Mouse (Mus musculus): ENCODE measurements around the gene Gm49601. TPM values are rescaled to one million over a fixed set of nuclear protein-coding genes. Genes with fewer than 3 reads are reported as not detected.
A peak's percentile ranks its signal among the peaks of the same experiment; 100 is the strongest.

The Gm49601 gene
- polyA plus RNA-seq, 1 experiment: 112 TPM

- peak; percentile 75 for TF ChIP-seq POLR2A (IDR thresholded peaks at IDR 0.05; ENCODE audit: borderline replicate concordance, extremely low read depth, insufficient read depth, insufficient read length, poor library complexity, severe bottlenecking)
- TF ChIP-seq CTCF (IDR thresholded peaks at IDR 0.05; ENCODE audit: borderline replicate concordance, extremely low read depth, insufficient read depth, insufficient read length): no peak
- DNase-seq (ENCODE audit: low read depth): peak; percentile 68
Measured at GRCm38 (mm10) chr16:18629390-18630231, 3.4 kb upstream of the Gm49601 start, which contains the start of gene Sept5. Sept5 (minus strand) TSS chr16:18629954.

- no peak for DNase-seq (ENCODE audit: low read depth)
Measured at GRCm38 (mm10) chr16:18628948-18629340, 2.7 kb upstream of the Gm49601 start.

DNA sequence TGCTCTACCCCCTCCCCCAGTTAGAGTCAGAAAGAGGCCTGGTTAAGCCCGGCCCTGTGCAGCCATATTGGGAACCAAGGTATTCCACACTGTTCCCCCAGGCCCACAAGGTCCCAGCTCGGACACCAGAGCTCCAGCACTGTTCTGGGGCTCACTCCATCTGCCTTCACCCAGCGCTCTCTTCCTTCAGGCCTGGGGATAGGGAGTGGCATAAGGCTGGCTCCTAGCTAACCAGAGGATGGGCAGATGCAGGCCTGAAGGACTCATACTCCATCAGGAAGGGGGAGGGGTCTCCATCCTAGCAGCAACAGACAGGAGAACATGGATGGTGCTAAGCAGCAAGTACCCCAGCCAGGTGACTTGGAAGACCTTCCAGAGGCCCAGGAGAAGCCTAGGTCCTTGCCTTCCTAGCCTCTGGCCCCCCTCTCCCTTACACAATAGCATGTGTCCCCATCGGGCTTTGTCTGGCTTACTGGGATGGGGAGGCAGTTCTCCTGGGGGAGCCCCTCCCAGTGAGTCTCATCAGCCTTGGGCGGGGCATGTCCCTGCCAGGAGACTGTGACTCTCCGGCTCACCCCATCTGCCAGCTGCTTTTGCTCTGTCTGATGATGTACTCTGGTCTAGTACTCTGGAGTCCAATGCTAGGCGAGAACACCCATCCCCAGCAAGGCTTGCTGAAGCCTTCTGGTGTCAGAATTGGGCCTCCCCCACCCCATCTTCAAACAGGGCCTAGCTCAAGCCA lies 2.1 kb upstream of the Gm49601 start:
- DNase-seq (ENCODE audit: low read depth): peak; percentile 37
- TF ChIP-seq CTCF (IDR thresholded peaks at IDR 0.05; ENCODE audit: borderline replicate concordance, extremely low read depth, insufficient read depth, insufficient read length): no peak
- no peak for TF ChIP-seq POLR2A (IDR thresholded peaks at IDR 0.05; ENCODE audit: borderline replicate concordance, extremely low read depth, insufficient read depth, insufficient read length, poor library complexity, severe bottlenecking)

More at GRCm38 (mm10) chr16:18628948-18629340, 2.7 kb upstream of the Gm49601 start:
- no peak for TF ChIP-seq CTCF (IDR thresholded peaks at IDR 0.05; ENCODE audit: borderline replicate concordance, extremely low read depth, insufficient read depth, insufficient read length)
- no peak for TF ChIP-seq POLR2A (IDR thresholded peaks at IDR 0.05; ENCODE audit: borderline replicate concordance, extremely low read depth, insufficient read depth, insufficient read length, poor library complexity, severe bottlenecking)

GRCm38 (mm10) chr16:18627163-18627562 lies 936 bp upstream of the Gm49601 start:
- no peak for TF ChIP-seq CTCF (IDR thresholded peaks at IDR 0.05; ENCODE audit: borderline replicate concordance, extremely low read depth, insufficient read depth, insufficient read length)
- no peak for DNase-seq (ENCODE audit: low read depth)

GRCm38 (mm10) chr16:18625791-18626311 lies 376 bp downstream of the Gm49601 start:
- TF ChIP-seq POLR2A (IDR thresholded peaks at IDR 0.05; ENCODE audit: borderline replicate concordance, extremely low read depth, insufficient read depth, insufficient read length, poor library complexity, severe bottlenecking): no peak
- peak; percentile 21 for DNase-seq (ENCODE audit: low read depth)

- TF ChIP-seq POLR2A (IDR thresholded peaks at IDR 0.05; ENCODE audit: borderline replicate concordance, extremely low read depth, insufficient read depth, insufficient read length, poor library complexity, severe bottlenecking) (no peak), CTCF (IDR thresholded peaks at IDR 0.05; ENCODE audit: borderline replicate concordance, extremely low read depth, insufficient read depth, insufficient read length) (no peak)
- DNase-seq (ENCODE audit: low read depth): no peak
Measured at GRCm38 (mm10) chr16:18625097-18625496, 1.1 kb downstream of the Gm49601 start.

DNA sequence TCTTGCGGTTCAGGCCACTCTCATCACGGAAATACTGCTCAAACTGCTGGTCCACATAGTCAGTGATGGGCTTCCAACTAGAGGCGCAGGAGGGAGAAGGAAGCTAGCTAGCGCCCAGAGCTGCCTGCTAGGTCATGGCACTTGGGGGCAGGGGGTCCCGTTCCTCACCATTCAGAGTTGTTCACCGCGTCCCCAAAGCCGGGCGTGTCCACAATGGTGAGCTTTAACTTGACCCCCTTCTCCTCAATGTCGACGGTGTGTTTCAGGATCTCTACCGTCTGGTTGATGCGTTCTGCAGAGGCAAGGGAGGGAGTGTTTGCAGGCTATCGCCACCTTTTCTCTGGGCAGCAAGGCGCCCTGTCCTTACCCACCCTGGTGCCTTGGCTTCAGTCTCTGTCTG lies 1.6 kb downstream of the Gm49601 start:
- DNase-seq (ENCODE audit: low read depth): no peak
- no peak for TF ChIP-seq CTCF (IDR thresholded peaks at IDR 0.05; ENCODE audit: borderline replicate concordance, extremely low read depth, insufficient read depth, insufficient read length)
- no peak for TF ChIP-seq POLR2A (IDR thresholded peaks at IDR 0.05; ENCODE audit: borderline replicate concordance, extremely low read depth, insufficient read depth, insufficient read length, poor library complexity, severe bottlenecking)

DNA sequence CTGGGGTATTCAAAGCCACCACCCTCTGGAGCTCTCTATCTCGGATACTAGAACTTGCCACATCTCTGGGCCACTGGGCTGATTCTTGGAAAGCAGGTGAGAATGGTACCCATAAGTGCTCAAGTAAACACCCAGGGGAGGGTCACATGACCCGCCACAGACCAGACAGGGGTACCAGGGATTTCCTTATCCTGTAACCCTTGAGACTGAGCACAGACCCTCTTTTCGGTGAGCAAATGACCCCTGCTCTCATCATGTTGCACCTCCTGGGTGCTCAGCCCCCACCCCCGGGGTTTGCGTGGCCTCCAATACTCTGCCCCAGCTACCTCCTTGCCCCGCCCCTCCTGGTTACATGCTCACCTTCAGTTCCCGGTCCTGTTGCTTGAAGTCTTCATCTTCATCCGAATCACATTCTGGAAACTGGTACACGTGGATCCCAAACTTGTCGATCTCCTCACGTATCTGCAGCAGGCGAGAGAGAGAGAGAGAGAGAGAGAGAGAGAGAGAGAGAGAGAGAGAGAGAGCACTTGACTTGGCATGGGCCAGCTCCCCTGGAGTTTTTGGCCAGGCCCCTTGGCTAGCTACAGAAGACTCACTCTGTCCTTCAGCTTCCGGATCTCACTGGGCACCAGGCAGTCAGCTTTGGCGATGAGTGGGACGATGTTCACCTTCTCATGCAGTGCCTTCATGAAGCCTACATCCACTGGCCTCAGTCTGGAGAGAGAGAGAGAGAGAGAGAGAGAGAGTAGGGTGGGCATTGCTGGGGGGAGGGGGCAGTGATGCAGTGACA lies 2.3 kb downstream of the Gm49601 start:
- DNase-seq (ENCODE audit: low read depth): no peak
- no peak for TF ChIP-seq POLR2A (IDR thresholded peaks at IDR 0.05; ENCODE audit: borderline replicate concordance, extremely low read depth, insufficient read depth, insufficient read length, poor library complexity, severe bottlenecking)
- TF ChIP-seq CTCF (IDR thresholded peaks at IDR 0.05; ENCODE audit: borderline replicate concordance, extremely low read depth, insufficient read depth, insufficient read length): no peak

DNA sequence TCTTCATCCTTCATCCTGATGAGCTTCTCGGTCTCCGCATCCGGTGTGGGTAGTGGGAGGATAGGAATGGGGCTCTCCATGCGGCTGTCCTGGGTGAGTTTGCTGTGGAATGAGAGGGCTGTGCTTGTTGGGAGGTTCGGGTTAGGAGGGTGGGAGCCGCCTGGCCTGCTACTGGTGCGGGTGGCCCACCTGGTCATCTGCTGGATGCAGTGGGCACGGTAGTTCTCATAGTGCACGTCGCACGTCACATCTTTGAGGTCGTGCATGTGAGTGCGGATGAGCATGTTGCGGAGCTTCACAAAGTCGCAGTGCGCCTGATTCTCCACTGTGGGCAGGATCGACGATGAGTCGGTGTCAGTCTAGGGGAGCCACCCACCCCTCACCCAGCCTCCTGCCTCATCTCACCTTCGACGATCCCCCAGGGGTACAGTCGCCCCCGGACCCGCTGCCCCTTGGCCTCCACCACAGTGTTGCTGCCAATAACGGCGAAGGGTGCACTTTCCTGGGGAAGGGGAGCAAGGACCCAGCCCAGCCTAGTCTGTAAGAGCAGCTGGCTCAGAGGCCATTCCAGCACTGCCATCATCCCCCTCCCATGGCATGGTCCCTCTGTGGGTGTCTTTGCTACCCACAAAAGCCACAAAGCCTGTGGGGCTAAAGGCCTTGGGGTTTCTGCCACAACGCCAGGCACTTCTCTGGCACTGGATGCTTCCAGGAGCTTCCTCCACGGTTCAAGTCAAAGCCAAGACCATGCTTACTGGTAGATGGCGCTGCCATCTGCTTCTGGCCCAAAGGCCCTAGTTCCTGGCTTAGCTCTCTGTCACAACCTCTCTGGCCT lies 3.1 kb downstream of the Gm49601 start:
- DNase-seq (ENCODE audit: low read depth): no peak
- TF ChIP-seq CTCF (IDR thresholded peaks at IDR 0.05; ENCODE audit: borderline replicate concordance, extremely low read depth, insufficient read depth, insufficient read length) (no peak), POLR2A (IDR thresholded peaks at IDR 0.05; ENCODE audit: borderline replicate concordance, extremely low read depth, insufficient read depth, insufficient read length, poor library complexity, severe bottlenecking) (no peak)

- no peak for DNase-seq (ENCODE audit: low read depth)
Measured at GRCm38 (mm10) chr16:18622019-18622418, 4.2 kb downstream of the Gm49601 start, which contains the start of gene Gp1bb. Gp1bb (minus strand) TSS chr16:18622403.

More at GRCm38 (mm10) chr16:18622019-18622418, 4.2 kb downstream of the Gm49601 start, which contains the start of gene Gp1bb:
- TF ChIP-seq POLR2A (IDR thresholded peaks at IDR 0.05; ENCODE audit: borderline replicate concordance, extremely low read depth, insufficient read depth, insufficient read length, poor library complexity, severe bottlenecking) (no peak), CTCF (IDR thresholded peaks at IDR 0.05; ENCODE audit: borderline replicate concordance, extremely low read depth, insufficient read depth, insufficient read length) (no peak)
